ENCODE assay signal across 9 mouse cellular contexts in the genomic region with DNA sequence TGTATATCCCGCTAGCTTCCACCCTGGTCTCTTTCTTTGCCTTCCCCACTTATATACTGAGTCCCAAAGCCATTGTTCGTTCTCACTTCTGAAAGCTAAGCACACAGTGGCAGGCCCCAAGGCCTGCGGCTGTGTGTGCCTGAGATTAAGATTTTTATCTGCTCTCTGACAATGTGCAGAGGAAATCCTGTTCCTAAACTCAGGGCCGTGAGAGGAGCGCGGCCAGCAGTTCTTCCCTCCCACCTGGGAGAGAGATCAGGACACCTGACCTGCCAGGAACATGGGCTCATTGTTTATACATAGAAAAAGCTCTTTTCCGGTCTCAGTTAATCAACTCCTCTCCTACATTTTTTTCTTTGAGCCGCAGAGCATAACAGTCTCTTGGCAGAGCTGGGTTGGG. TPM values are rescaled to one million over a fixed set of nuclear protein-coding genes. Genes with fewer than 3 reads are reported as not detected.
DNase-seq lines count a peak whose midpoint lies in the region; ATAC-seq and TF ChIP-seq lines count a peak whose summit lies in the region.
"Had no signal": no experiment of that assay in that cellular context is flagged by ENCODE, and none has a peak within 500 bp of the region (broad histone marks: within the 10 kb centered on the region; RNA-seq: fewer than 3 reads in every experiment).

No protein-coding gene starts in this region.

- no peaks in the 10 kb centered on the region for H3K9me3 ChIP-seq in heart, embryonic 12.5 days (replicated peaks)
- no peaks in the 10 kb centered on the region for H3K9me3 ChIP-seq in stomach, embryonic 16.5 days (replicated peaks; ENCODE audit: control insufficient read depth, low read length)
- no peaks in the 10 kb centered on the region for H3K9me3 ChIP-seq in hindbrain, postnatal 0 days (ENCODE audit: low read length)
- H3K9me3 ChIP-seq: neural tube, embryonic 12.5 days had no signal

- 25% methylated on average over 8 of the region's 8 CpGs for WGBS in heart, embryonic 12.5 days
- 22% methylated on average over 8 of the region's 8 CpGs for WGBS in stomach, embryonic 16.5 days
- WGBS in hindbrain, postnatal 0 days = 66% methylated on average over 8 of the region's 8 CpGs

- H3K4me3 ChIP-seq in heart, embryonic 12.5 days = no peak overlapping the region
- H3K4me3 ChIP-seq in stomach, embryonic 16.5 days (replicated peaks; ENCODE audit: low read length) = no peak overlapping the region
- no peak overlapping the region for H3K4me3 ChIP-seq in hindbrain, postnatal 0 days (ENCODE audit: low read length)
- H3K4me3 ChIP-seq: neural tube, embryonic 12.5 days had no signal

- peak overlapping the region; percentile 41; the same call in 1 of the 2 replicates for H3K27ac ChIP-seq in heart, embryonic 12.5 days (ENCODE audit: poor library complexity, severe bottlenecking)
- peak overlapping the region; percentile 62 for H3K27ac ChIP-seq in stomach, embryonic 16.5 days (ENCODE audit: low read length)
- no peak overlapping the region for H3K27ac ChIP-seq in hindbrain, postnatal 0 days
- H3K27ac ChIP-seq: neural tube, embryonic 12.5 days had no signal

- no peaks in the 10 kb centered on the region for H3K27me3 ChIP-seq in heart, embryonic 12.5 days (replicated peaks)
- H3K27me3 ChIP-seq in stomach, embryonic 16.5 days (ENCODE audit: control insufficient read depth, insufficient read depth, low read length) = no peaks in the 10 kb centered on the region; the same call in 1 of the 2 replicates
- no peaks in the 10 kb centered on the region for H3K27me3 ChIP-seq in hindbrain, postnatal 0 days (ENCODE audit: insufficient read depth, low read length)
- H3K27me3 ChIP-seq: neural tube, embryonic 12.5 days had no signal

- peaks cover 49% of the 10 kb centered on the region for H3K4me1 ChIP-seq in heart, embryonic 12.5 days (replicated peaks)
- peaks cover 2% of the 10 kb centered on the region; the same call in 1 of the 2 replicates for H3K4me1 ChIP-seq in stomach, embryonic 16.5 days (ENCODE audit: control insufficient read depth, insufficient read depth, low read length)
- H3K4me1 ChIP-seq in hindbrain, postnatal 0 days (ENCODE audit: insufficient read depth, low read length) = no peaks in the 10 kb centered on the region
- H3K4me1 ChIP-seq: neural tube, embryonic 12.5 days had no signal

- DNase-seq in gastrocnemius, postnatal 25 days = peak; percentile 51
- DNase-seq in gastrocnemius, adult 8-10 months (ENCODE audit: low spot score in 2 of 2) = no peak
- DNase-seq in kidney, postnatal 4 days = peak; percentile 38 to 57
- DNase-seq in hindbrain, postnatal 0 days (ENCODE audit: low spot score) = no peak
- DNase-seq in spleen, postnatal 10 days (ENCODE audit: low spot score in 2 of 2) = no peak
- no peak for DNase-seq in retina, postnatal 1 day

- H3K36me3 ChIP-seq in heart, embryonic 12.5 days = no peaks in the 10 kb centered on the region
- no peaks in the 10 kb centered on the region for H3K36me3 ChIP-seq in stomach, embryonic 16.5 days (ENCODE audit: control insufficient read depth, insufficient read depth, low read length)
- no peaks in the 10 kb centered on the region for H3K36me3 ChIP-seq in hindbrain, postnatal 0 days (ENCODE audit: insufficient read depth, low read length)
- H3K36me3 ChIP-seq: neural tube, embryonic 12.5 days had no signal

- ATAC-seq in heart, embryonic 12.5 days (ENCODE audit: insufficient number of reproducible peaks, low FRiP score) = peak; percentile 42; the same call in 1 of the 2 replicates
- ATAC-seq in stomach, embryonic 16.5 days (ENCODE audit: insufficient read depth, low FRiP score) = 0 out of 2 replicates have a peak, but pooled peaks have one; percentile 34
- no peak for ATAC-seq in hindbrain, postnatal 0 days

- no peak for TF ChIP-seq CTCF in hindbrain, postnatal 0 days (IDR thresholded peaks at IDR 0.05; ENCODE audit: low read depth)

- no peak overlapping the region for H3K9ac ChIP-seq in heart, embryonic 12.5 days
- H3K9ac ChIP-seq in stomach, embryonic 16.5 days (ENCODE audit: low read length) = 0 out of 2 replicates have a peak overlapping the region, but pooled peaks have one; percentile 9
- H3K9ac ChIP-seq in hindbrain, postnatal 0 days (replicated peaks; ENCODE audit: low read length) = no peak overlapping the region
- H3K9ac ChIP-seq: neural tube, embryonic 12.5 days had no signal

- H3K4me2 ChIP-seq in heart, embryonic 12.5 days = no peak overlapping the region
- no peak overlapping the region for H3K4me2 ChIP-seq in stomach, embryonic 16.5 days (ENCODE audit: low read depth, low read length)
- H3K4me2 ChIP-seq in hindbrain, postnatal 0 days (ENCODE audit: low read depth, low read length) = no peak overlapping the region
- H3K4me2 ChIP-seq: neural tube, embryonic 12.5 days had no signal

RNA-seq across cellular contexts. Expression of a gene that starts 36.5 kb away (rescaled TPM):
- total RNA-seq in gastrocnemius, postnatal 25 days (2021) = 1 to 10 TPM; 7.3 to 9.4 TPM
- 1 to 10 TPM; 4.3 to 9.0 (median 5.6) TPM for total RNA-seq in gastrocnemius, adult 8-10 months (2022)
- polyA plus RNA-seq in heart, embryonic 12.5 days (2016; fragmentation: Nextera tagmentation; extraction: Ambion mirVana) = 20.1 and 20.2 TPM in 2 replicates
- polyA plus RNA-seq in stomach, embryonic 16.5 days (2015; fragmentation: Nextera tagmentation; extraction: Ambion mirVana) = 9.9 and 12.8 TPM in 2 replicates
- total RNA-seq in hindbrain, postnatal 0 days (2014; rRNA removed) = 6.9 and 10.8 TPM in 2 replicates
- polyA plus RNA-seq in hindbrain, postnatal 0 days (2015; fragmentation: Nextera tagmentation; extraction: Ambion mirVana) = 5.6 and 6.7 TPM in 2 replicates

Comparison
In these comparisons a context has a peak if more than half of its experiments do, and no peak if none do; other contexts are left out.
1. DNase-seq: peak in gastrocnemius, postnatal 25 days (single experiment) and kidney, postnatal 4 days (2 of 2); none in gastrocnemius, adult 8-10 months (0 of 2), hindbrain, postnatal 0 days (single experiment), spleen, postnatal 10 days (0 of 2) and retina, postnatal 1 day (single experiment).